Mouse (Mus musculus): Measurements from ENCODE around the gene Ost4. TPM values are rescaled to one million over a fixed set of nuclear protein-coding genes. Genes with fewer than 3 reads are reported as not detected.
A peak's percentile ranks its signal among the peaks of the same experiment; 100 is the strongest.

The Ost4 gene
- polyA plus RNA-seq, 1 experiment from 2014 or later = 472 TPM

GRCm38 (mm10) chr5:30874365-30874764 lies 33.2 kb downstream of the Ost4 start:
- Histone ChIP-seq H3K27me3 (ENCODE audit: insufficient read depth, low read length) (no peaks in the 10 kb centered on the region), H3K27ac (ENCODE audit: low read depth) (no peak overlapping the region), H3K4me3 (ENCODE audit: low read depth, low read length) (no peak overlapping the region), H3K4me2 (no peak overlapping the region), H3K36me3 (ENCODE audit: insufficient read depth) (peaks cover 71% of the 10 kb centered on the region), H3K4me1 (ENCODE audit: insufficient read depth) (no peaks in the 10 kb centered on the region), H3K9me3 (ENCODE audit: low read depth, low read length) (no peaks in the 10 kb centered on the region), H3K9ac (no peak overlapping the region)
- DNase-seq (no peak), ATAC-seq (ENCODE audit: insufficient read depth) (no peak)
- TF ChIP-seq CTCF (IDR thresholded peaks at IDR 0.05; ENCODE audit: low read depth) = no peak
- 88% methylated on average over 7 of the region's 7 CpGs for WGBS

- H3K9ac ChIP-seq = no peak overlapping the region
- ATAC-seq (ENCODE audit: insufficient read depth) = no peak
Observed at GRCm38 (mm10) chr5:30872574-30872973, 35.0 kb downstream of the Ost4 start.

GRCm38 (mm10) chr5:30870131-30870406 lies 37.5 kb downstream of the Ost4 start:
- peak overlapping the region; percentile 92 for H3K9ac ChIP-seq
- peaks cover 44% of the 10 kb centered on the region for H3K36me3 ChIP-seq (ENCODE audit: insufficient read depth)
- 11% methylated on average over 2 of the region's 2 CpGs for WGBS
- no peaks in the 10 kb centered on the region for H3K4me1 ChIP-seq (ENCODE audit: insufficient read depth)
- DNase-seq = no peak
- peak overlapping the region; percentile 82 for H3K4me2 ChIP-seq
- no peak for TF ChIP-seq CTCF (IDR thresholded peaks at IDR 0.05; ENCODE audit: low read depth)
- ATAC-seq (ENCODE audit: insufficient read depth) = no peak
- H3K27me3 ChIP-seq (ENCODE audit: insufficient read depth, low read length) = no peaks in the 10 kb centered on the region
- H3K27ac ChIP-seq (ENCODE audit: low read depth) = peak overlapping the region; percentile 33; the same call in 1 of the 2 replicates
- H3K4me3 ChIP-seq (ENCODE audit: low read depth, low read length) = peak overlapping the region; percentile 94
- no peaks in the 10 kb centered on the region for H3K9me3 ChIP-seq (ENCODE audit: low read depth, low read length)

More at GRCm38 (mm10) chr5:30872574-30872973, 35.0 kb downstream of the Ost4 start:
- Histone ChIP-seq H3K27me3 (ENCODE audit: insufficient read depth, low read length) (no peaks in the 10 kb centered on the region), H3K4me2 (no peak overlapping the region), H3K36me3 (ENCODE audit: insufficient read depth) (peaks cover 65% of the 10 kb centered on the region), H3K9me3 (ENCODE audit: low read depth, low read length) (no peaks in the 10 kb centered on the region), H3K4me1 (ENCODE audit: insufficient read depth) (no peaks in the 10 kb centered on the region), H3K27ac (ENCODE audit: low read depth) (no peak overlapping the region), H3K4me3 (ENCODE audit: low read depth, low read length) (no peak overlapping the region)
- 89% methylated on average over 9 of the region's 9 CpGs for WGBS
- TF ChIP-seq CTCF (IDR thresholded peaks at IDR 0.05; ENCODE audit: low read depth) = no peak
- DNase-seq = no peak

- Histone ChIP-seq H3K27me3 (ENCODE audit: insufficient read depth, low read length) (no peaks in the 10 kb centered on the region), H3K27ac (ENCODE audit: low read depth) (peak overlapping the region; percentile 33; the same call in 1 of the 2 replicates), H3K36me3 (ENCODE audit: insufficient read depth) (peaks cover 39% of the 10 kb centered on the region), H3K9me3 (ENCODE audit: low read depth, low read length) (no peaks in the 10 kb centered on the region), H3K4me1 (ENCODE audit: insufficient read depth) (no peaks in the 10 kb centered on the region), H3K4me3 (ENCODE audit: low read depth, low read length) (peak overlapping the region; percentile 94), H3K4me2 (peak overlapping the region; percentile 82), H3K9ac (peak overlapping the region; percentile 92)
- TF ChIP-seq CTCF (IDR thresholded peaks at IDR 0.05; ENCODE audit: low read depth) = no peak
- ATAC-seq (ENCODE audit: insufficient read depth) (peak; percentile 94), DNase-seq (peak; percentile 95)
- under 1% methylated on average over 63 of the region's 63 CpGs for WGBS
Observed at GRCm38 (mm10) chr5:30869405-30870130, 38.0 kb downstream of the Ost4 start.

GRCm38 (mm10) chr5:30868981-30869380 lies 38.6 kb downstream of the Ost4 start:
- DNase-seq (no peak), ATAC-seq (ENCODE audit: insufficient read depth) (peak; percentile 32; the same call in 1 of the 2 replicates)
- H3K4me2 ChIP-seq = peak overlapping the region; percentile 82
- H3K36me3 ChIP-seq (ENCODE audit: insufficient read depth) = peaks cover 33% of the 10 kb centered on the region
- peak overlapping the region; percentile 94 for H3K4me3 ChIP-seq (ENCODE audit: low read depth, low read length)
- H3K27ac ChIP-seq (ENCODE audit: low read depth) = peak overlapping the region; percentile 54; the same call in 1 of the 2 replicates
- H3K27me3 ChIP-seq (ENCODE audit: insufficient read depth, low read length) = no peaks in the 10 kb centered on the region
- H3K9ac ChIP-seq = peak overlapping the region; percentile 92
- no peaks in the 10 kb centered on the region for H3K4me1 ChIP-seq (ENCODE audit: insufficient read depth)
- TF ChIP-seq CTCF (IDR thresholded peaks at IDR 0.05; ENCODE audit: low read depth) = no peak
- no peaks in the 10 kb centered on the region for H3K9me3 ChIP-seq (ENCODE audit: low read depth, low read length)
- WGBS = 15% methylated on average over 9 of the region's 9 CpGs

- Histone ChIP-seq H3K4me2 (peak within 1 kb of the TSS; percentile 82), H3K36me3 (ENCODE audit: insufficient read depth) (peaks cover 21% of the 10 kb centered on the region), H3K27ac (ENCODE audit: low read depth) (peak within 1 kb of the TSS; percentile 54; the same call in 1 of the 2 replicates), H3K4me3 (ENCODE audit: low read depth, low read length) (0 out of 2 replicates have a peak within 1 kb of the TSS, but pooled peaks have one; percentile 94), H3K9me3 (ENCODE audit: low read depth, low read length) (no peaks in the 10 kb centered on the region), H3K27me3 (ENCODE audit: insufficient read depth, low read length) (no peaks in the 10 kb centered on the region), H3K9ac (peak within 1 kb of the TSS; percentile 92; the same call in 1 of the 2 replicates), H3K4me1 (ENCODE audit: insufficient read depth) (no peaks in the 10 kb centered on the region)
- no peak for TF ChIP-seq CTCF (IDR thresholded peaks at IDR 0.05; ENCODE audit: low read depth)
- ATAC-seq (ENCODE audit: insufficient read depth) (no peak), DNase-seq (no peak)
- WGBS = 90% methylated on average over 3 of the region's 3 CpGs
Observed at GRCm38 (mm10) chr5:30867712-30868111, 39.9 kb downstream of the Ost4 start, which contains the start of gene Tmem214. Gene Tmem214, plus strand, starts transcription at chr5:30868012.

GRCm38 (mm10) chr5:30866871-30867270 lies 40.7 kb downstream of the Ost4 start:
- no peaks in the 10 kb centered on the region for H3K4me1 ChIP-seq (ENCODE audit: insufficient read depth)
- H3K4me3 ChIP-seq (ENCODE audit: low read depth, low read length) = no peak overlapping the region
- peaks cover 12% of the 10 kb centered on the region for H3K36me3 ChIP-seq (ENCODE audit: insufficient read depth)
- 88% methylated on average over 3 of the region's 3 CpGs for WGBS
- H3K27ac ChIP-seq (ENCODE audit: low read depth) = no peak overlapping the region
- ATAC-seq (ENCODE audit: insufficient read depth) = no peak
- no peak for DNase-seq
- no peak for TF ChIP-seq CTCF (IDR thresholded peaks at IDR 0.05; ENCODE audit: low read depth)
- H3K27me3 ChIP-seq (ENCODE audit: insufficient read depth, low read length) = no peaks in the 10 kb centered on the region
- no peak overlapping the region for H3K9ac ChIP-seq
- no peak overlapping the region for H3K4me2 ChIP-seq
- no peaks in the 10 kb centered on the region for H3K9me3 ChIP-seq (ENCODE audit: low read depth, low read length)
